Mouse (Mus musculus): ENCODE results near the gene Pde11a.

DNA sequence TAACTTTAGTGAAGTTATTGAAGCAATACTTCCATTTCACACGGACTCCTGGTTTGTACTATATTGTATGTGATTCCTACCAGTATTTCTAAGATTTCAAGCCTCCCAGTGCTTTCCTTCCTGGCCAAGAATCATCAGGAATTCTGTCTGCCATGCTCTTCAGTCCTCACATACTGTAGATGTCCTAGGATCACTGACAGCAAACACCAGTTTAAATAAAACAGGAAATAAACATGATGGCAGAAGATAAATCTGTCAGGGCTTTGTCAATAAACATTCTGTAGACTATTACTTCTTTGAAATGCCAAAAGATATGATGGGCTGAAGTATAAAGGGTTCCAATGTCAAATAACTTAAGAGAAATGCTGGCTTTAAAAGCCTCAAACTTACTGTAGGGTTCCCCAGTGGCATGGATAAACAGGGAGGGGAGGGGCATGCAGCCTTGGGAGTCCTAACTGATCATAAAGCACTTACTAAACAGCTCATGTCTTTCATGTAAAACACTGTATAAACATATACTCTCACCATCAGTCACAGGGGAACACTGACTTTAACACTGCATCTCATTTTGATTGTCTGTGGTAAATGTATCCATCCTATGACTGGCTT is 285.6 kb downstream of the Pde11a start:
- TF ChIP-seq MAFK (IDR thresholded peaks at IDR 0.05; ENCODE audit: insufficient read depth, low read depth, low read length), result no peak
- TF ChIP-seq ZC3H11A (IDR thresholded peaks at IDR 0.05; ENCODE audit: borderline replicate concordance, low read depth, low read length), result no peak
- no peak for TF ChIP-seq ZNF384 (IDR thresholded peaks at IDR 0.05; ENCODE audit: low read depth, low read length)
